Mouse (Mus musculus) adrenal gland, adult 2 months (tissue): ENCODE data around the gene Gas1. TPM values are rescaled to one million over a fixed set of nuclear protein-coding genes. Genes with fewer than 3 reads are reported as not detected.

ENCODE experiments used
- DNase-seq: peaks from one replicate; pipeline ENCODE4 v3.0.0; 2021
- long read RNA-seq: library from polyadenylated mRNA; stranded (forward); transcript quantifications from one replicate; pipeline ENCODE4 v2.0.0, GENCODE M21; 2021
- polyA plus RNA-seq: library from polyadenylated mRNA; depleted of rRNA; stranded (reverse); fragments of >200 nt; gene quantifications from 2 replicates; pipeline ENCODE4 v1.2.3, GENCODE M21; 2012; rRNA removed
- total RNA-seq, 2 experiments: library from RNA; stranded (reverse); gene quantifications; 2 replicates each; pipeline ENCODE4 v1.2.3; 2021

Gas1 gene
- total RNA-seq: 10 to 100 TPM; 22.2 to 63.7 TPM
- polyA plus RNA-seq: 267 and 268 TPM in 2 replicates
- long read RNA-seq, transcript Gas1-202 (1 exons, 1,155 nt): major isoform, 146 of 162 reads
- long read RNA-seq, partial matches to known transcripts: 0 of 162 reads
- long read RNA-seq, other reads (novel, unspliced or antisense): 16 of 162 reads

DNA sequence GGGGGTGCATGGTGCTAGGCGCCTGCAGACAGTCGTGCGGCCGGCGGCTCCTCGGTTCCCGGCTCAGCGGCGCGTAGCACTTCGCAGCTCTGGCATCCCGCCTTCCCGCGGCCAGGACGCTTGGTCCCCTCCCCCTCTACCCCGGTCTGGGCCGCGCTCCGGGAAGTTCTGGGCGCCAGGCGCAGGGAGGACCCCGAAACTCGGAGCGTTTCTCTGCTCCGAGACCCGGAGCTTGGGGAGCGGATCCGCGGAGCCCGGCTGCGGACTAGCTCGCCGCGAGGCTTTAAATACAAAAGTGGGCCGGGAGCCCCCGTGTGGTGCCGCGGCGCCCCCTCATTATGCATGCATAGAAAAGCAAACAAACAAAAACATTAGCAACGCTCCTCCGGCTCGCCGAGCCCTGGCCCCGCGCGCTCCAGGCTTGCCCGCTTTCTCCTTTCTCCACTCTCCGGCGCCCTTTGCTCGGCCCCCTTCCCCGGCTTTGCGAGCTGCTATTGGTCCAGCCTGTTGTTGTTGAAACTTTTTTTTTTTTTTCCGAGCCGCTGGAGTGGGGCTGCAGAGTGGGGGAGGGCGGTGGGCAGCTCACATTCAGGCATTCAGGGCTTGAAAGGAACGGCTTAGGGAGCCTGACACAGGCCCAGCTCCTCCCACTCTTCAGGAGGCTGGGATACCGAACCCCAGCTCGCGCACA is at the start of gene Gas1:
TSS of gene Gas1 (minus strand) at position 260 of the 691 bp plus-strand sequence.
- DNase-seq: peak; percentile 96

DNA sequence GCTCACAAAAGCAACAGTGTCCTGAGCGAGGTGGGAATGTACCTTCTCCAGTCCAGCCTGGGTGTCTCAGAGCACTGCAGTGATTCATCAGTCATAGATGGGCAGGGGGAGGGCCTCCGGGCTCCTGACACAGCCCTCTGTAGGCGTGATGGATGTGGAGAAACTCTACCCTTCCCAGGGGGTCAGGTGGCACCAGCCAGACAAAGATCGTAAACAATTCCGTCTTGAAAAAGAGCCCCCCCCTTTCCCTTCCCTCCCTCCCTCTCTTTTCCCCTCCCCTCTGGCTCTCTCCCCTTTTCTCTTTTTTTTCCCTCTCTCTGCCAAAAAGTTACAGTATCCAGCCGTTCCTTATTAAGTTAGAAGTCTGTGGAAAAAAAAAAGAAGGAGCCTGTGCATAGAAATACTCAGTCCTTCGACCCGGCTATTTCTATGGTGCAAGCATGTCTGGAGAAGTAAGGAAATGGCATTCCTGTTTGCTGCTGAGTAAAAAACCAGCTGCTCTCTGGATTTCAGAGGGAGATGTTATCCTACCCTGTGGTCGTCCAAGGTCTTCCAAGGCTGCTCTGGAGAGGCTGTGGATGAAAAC is 49.2 kb upstream of the Gas1 start:
- peak; percentile 26 for DNase-seq

DNA sequence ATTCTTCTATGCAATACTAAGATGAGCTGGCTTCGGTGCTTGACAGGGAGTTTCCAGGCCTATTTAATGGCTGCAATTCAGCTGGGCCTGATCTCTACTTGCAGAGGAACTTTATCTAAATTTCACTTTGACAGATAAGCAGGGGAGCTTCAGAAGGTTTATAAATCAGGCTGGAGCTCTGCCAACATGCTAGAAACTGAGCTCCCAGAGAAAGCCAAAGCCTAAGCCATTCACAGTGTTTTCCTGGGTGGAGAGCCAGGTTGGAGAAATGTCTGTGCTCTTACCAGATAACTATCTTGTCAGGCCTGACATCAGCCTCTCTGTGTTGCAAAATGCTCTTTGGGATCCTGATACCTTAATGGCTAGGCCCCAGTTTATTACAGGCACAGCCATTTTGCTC is 48.6 kb upstream of the Gas1 start:
- peak; percentile 30 for DNase-seq

DNA sequence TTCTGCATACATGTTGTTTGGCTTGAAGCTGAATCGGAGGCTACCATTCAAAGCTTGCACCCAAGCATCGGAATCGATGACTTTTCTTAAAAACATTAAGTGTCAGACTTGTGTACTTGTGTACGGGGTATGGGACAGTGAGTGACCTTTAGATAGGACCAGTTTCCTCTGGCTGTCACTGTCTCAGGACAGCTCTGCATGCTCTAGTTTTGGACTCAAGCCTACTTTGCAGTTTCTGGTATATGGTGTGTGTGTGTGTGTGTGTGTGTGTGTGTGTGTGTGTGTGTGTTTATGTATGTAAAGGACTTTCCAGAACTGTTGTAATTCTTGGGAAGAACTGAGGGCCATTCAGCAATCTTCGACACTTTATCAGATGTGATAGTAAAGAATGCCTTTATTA is 48.1 kb upstream of the Gas1 start:
- no peak for DNase-seq

- no peak for DNase-seq
Measured at GRCm38 (mm10) chr13:60223797-60224196, 46.6 kb upstream of the Gas1 start.

- DNase-seq: no peak
Measured at GRCm38 (mm10) chr13:60222336-60222735, 45.2 kb upstream of the Gas1 start.

GRCm38 (mm10) chr13:60213896-60214295 is 36.7 kb upstream of the Gas1 start:
- DNase-seq: no peak

DNA sequence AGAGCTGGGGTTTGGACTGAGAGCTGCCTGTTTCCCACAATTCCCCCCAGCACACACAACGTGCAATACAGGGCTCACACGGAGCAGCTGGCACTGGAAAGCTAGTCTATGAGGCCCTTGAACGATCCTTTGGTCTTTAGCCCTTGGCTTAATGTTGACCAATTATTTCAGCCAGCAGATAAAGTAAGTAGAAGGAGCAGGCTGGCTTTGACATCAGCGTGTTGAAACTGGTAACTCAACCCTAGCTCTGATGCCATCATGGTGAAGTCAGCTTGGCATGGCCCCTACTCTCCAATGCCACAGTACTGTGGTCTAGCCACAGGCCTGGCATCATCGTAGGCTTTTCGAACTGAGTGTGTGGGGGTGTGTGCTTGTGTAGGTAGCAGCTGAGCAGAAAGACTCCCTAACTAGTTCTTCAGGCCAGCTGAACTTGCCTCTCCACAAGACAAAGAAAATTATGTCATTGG is 30.0 kb upstream of the Gas1 start:
- peak; percentile 21 for DNase-seq

- no peak for DNase-seq
Measured at GRCm38 (mm10) chr13:60204746-60205145, 27.6 kb upstream of the Gas1 start.

DNA sequence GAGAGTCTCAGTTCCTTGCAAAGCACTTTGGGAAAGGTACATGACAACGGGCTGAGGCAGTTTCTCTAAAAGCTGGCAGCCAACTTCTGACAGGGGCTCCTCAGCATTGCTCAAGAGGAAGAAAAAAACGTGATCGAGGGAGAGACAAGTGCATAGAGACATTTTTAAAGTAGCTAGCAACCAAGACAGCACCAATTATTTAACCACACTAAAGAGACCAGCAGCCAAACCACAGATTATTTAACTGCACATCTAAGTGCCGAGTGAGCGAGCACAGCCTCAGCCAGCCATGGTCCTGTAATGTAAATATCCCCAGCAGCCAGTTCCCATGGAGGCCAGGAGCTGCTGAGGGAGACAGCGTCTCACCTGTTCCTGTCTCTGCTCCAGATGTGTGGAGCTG is 16.1 kb upstream of the Gas1 start:
- no peak for DNase-seq

DNA sequence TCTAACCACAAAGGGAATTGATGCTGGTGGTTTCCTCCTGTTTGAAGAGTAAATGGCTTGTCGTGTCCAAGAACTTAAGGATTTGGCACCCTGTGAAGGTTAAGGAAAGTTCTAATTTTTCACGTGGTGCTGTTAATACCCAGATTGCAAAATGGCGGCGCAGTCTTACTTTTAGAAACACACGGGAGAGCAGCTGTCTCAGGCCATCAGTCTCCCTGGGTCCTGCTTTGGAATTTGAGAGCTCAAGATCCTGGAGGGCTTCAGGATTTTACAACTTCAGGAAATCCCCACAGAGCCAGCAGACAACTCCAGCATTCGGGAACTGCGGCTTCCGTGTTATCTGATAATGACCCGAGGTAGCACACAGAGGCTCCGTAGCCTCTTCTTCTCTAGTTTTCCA is 12.8 kb upstream of the Gas1 start:
- DNase-seq: no peak

GRCm38 (mm10) chr13:60188952-60189351 is 11.8 kb upstream of the Gas1 start:
- no peak for DNase-seq

DNA sequence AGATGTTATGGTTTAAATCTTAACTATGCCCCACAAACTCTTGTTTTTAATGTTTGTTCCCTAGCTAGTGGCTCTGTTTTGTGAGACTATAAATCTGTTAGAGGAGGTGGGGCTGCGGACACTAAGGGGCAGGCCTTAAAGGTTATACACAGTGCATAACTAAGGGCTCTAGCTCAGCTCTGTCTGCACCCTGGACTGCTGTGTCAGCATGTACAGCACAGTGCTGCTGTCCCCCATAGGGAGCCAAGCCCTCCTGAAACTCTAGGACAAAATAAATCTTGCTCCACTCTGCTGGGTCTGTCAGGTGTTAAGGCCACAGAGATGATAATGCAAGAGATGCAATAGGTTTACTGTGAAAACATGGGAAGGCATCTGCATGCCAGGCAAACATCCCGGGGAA is 10.1 kb upstream of the Gas1 start:
- no peak for DNase-seq

- no peak for DNase-seq
Measured at GRCm38 (mm10) chr13:60182346-60182745, 5.2 kb upstream of the Gas1 start.

DNA sequence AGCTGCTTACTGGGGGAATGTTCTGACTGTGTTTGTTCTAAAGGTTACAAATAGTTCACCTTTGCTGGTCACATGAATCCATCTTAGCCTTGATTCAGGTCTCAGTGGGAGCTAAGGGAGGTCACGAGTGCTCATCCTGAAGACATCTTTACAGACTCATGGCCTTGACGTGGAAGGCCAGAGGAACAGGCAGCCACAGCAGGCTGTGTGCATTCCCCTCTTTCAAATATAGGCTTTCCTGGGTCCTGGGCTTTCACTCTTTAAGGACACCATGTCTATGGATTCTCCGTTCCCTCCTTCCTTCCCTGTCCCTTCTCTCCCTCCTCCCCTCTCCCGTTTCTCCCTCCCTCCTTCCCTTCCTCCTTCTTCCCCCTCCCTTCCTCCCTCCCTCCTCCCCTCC is 2.5 kb upstream of the Gas1 start:
- DNase-seq: no peak

GRCm38 (mm10) chr13:60178416-60178815 is 1.3 kb upstream of the Gas1 start:
- DNase-seq: peak; percentile 95

GRCm38 (mm10) chr13:60177797-60178110 is 589 bp upstream of the Gas1 start:
- no peak for DNase-seq

GRCm38 (mm10) chr13:60176776-60177105 is 424 bp downstream of the Gas1 start:
- DNase-seq: no peak

DNA sequence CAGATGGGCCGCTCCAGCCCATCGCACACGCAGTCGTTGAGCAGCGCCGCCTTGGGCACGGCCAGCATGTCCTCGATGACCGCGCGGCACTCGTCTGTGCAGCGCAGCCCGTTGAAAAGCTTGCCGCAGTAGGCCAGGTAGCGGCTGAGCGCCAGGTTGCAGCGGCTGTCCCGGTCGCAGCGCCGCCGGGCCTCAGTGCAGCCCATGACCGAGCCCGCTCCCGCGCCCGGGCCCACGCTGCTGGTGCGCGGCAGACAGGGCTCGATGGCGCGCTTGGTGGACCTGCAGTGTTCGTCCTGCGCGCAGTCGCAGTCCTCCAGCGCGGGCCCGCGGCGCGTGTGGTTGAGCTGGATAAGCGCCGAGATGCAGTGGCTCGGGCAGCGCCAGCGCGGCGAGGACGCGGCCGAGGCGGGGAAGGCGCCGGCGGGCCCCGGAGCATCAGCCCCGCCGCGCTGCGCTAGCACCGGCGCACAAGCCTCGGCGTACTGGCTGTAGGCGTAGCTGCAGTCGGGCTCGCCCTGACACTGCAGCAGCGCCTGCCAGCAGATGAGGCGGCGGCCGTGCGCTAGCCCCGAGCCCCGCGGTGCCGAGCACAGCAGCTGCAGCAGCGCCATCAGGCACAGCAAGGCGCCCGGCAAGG is 909 bp downstream of the Gas1 start:
- peak; percentile 86 for DNase-seq

DNA sequence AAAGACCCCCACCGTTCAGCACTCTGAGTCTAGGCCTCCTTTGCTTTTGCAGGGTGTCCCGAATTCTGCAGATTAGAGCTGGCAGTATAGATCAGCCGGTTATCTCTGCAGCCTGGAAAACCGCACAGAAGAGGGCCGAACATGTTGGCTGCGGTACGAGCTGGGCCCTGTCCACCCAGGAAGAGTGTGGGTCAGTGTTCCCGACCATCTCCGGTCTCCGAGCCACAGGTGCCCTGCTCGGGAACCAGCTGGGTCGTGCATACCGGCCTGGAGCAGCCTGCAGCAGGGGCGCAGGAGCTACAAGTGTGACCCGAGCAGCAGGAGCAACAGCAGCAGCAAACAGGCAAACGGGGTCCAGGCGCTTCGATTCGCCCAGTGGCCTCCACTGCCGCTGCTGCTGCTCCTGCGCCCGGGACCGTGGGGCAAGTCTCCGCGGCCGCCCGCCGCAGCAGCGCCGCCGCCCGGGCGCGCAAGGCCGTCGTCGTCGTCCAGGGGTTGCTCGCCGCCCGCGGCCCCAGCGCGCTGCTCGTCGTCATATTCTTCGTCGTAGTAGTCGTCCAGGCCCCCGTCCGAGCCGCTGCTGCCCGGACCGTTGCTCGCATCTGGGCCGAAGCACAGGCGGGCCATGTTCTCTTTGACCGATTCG is 1.6 kb downstream of the Gas1 start:
- peak; percentile 80 for DNase-seq

GRCm38 (mm10) chr13:60174953-60175352 is 2.2 kb downstream of the Gas1 start:
- peak; percentile 35 for DNase-seq

DNA sequence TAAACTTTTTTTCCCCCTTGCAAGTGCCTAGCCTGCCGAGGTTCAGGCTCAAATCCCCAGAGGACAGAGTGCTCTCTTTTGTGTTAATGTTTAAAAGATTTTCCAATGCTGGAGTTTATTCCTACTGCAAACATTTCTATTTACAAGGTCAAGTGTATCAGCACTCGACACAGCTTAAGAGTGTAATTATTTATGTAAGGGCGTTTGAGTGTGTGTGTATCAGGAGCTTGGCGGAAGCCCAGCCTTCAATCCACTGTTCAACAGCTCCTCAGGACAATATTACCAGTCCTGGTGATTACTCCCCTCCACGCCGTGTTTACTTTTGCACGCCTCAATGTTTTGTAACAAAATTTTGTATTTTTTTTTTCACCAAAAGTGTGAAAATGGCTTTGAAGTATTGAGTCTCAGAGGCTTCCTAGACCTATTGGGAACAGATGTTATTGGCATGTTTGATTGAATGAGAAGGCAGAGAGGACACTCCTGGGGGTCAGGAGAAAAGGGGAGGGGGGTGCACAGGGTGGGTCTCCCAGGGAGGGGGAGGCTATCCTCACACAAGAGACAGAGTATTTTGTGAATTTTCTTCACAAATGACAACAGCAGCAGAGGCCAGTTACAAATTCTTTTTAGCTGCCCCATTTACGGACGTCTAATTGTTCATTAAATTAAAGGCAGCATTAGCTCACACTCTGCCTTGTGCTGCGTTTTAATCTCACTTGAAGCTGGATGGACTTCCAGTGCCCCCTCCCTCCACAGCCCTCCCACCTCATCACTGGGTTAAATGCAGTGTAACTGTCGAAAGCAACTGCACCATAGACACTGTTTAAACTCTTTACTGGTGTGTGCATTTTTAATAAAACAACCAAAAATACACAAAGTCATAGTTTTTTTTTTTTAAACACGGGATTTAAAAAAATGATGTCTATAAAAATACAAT is 3.3 kb downstream of the Gas1 start:
- peak; percentile 21 for DNase-seq
